Mouse (Mus musculus) heart, embryonic 14.5 days (tissue): ENCODE results near the gene Tuba4a. TPM values are rescaled to one million over a fixed set of nuclear protein-coding genes. Genes with fewer than 3 reads are reported as not detected.
A peak's percentile ranks its signal among the peaks of the same experiment; 100 is the strongest.
"Not testable (repeated sequence)": the region's sequence is repeated elsewhere in the genome, so short reads cannot be mapped to it uniquely, and the experiment has no call there.

Source experiments
- ATAC-seq: fragments of 200-750 bp; cut with Nextera tagmentation; 2 replicates; pipeline ENCODE4 v1.8.0; 2017; ENCODE audit warnings: low read depth, moderate TSS enrichment; ENCODE audit not compliant: insufficient number of reproducible peaks, insufficient read depth, low FRiP score
- H3K27ac ChIP-seq, 2 experiments: fragments of 200-500 bp in 1 of 2; fragments of 300-500 bp in 1 of 2; sonication (generic) in 1 of 2; replicated peaks in 1 of 2; 2 replicates each; pipeline ENCODE4 v1.5.1; 2012 to 2014; ENCODE audit warnings: low read depth in 2 of 2, low read length in 2 of 2, control low read depth in 1 of 2, mild to moderate bottlenecking in 1 of 2, mixed read lengths in 1 of 2; ENCODE audit not compliant: control insufficient read depth in 1 of 2, insufficient read depth in 1 of 2
- H3K27me3 ChIP-seq: fragments of 300-500 bp; sonication (generic); 2 replicates; pipeline ENCODE4 v1.6.1; 2014; ENCODE audit warnings: mild to moderate bottlenecking, low read length, control low read depth; ENCODE audit not compliant: control insufficient read depth, insufficient read depth
- H3K36me3 ChIP-seq: fragments of 300-500 bp; sonication (generic); 2 replicates; pipeline ENCODE4 v1.6.1; 2014; ENCODE audit warnings: mild to moderate bottlenecking, control low read depth, low read length, mixed read lengths; ENCODE audit not compliant: control insufficient read depth, insufficient read depth
- H3K4me1 ChIP-seq, 2 experiments: fragments of 200-500 bp in 1 of 2; fragments of 300-500 bp in 1 of 2; sonication (generic) in 1 of 2; 2 replicates each; pipeline ENCODE4 v1.6.1; 2012 to 2014; ENCODE audit warnings: low read length in 2 of 2, control low read depth in 1 of 2, mixed read lengths in 1 of 2; ENCODE audit not compliant: control insufficient read depth in 2 of 2, insufficient read depth in 2 of 2
- H3K4me2 ChIP-seq: fragments of 300-500 bp; sonication (generic); 2 replicates; pipeline ENCODE4 v1.6.1; 2014; ENCODE audit warnings: mild to moderate bottlenecking, low read length
- H3K4me3 ChIP-seq, 2 experiments: fragments of 200-500 bp in 1 of 2; fragments of 300-500 bp in 1 of 2; sonication (generic) in 1 of 2; 2 replicates each; pipeline ENCODE4 v1.5.1; 2012 to 2014; ENCODE audit warnings: low read length in 2 of 2, mild to moderate bottlenecking in 2 of 2, control low read depth in 1 of 2, low read depth in 1 of 2, moderate library complexity in 1 of 2; ENCODE audit not compliant: control insufficient read depth in 1 of 2, insufficient read depth in 1 of 2
- H3K9ac ChIP-seq: fragments of 300-500 bp; sonication (generic); 2 replicates; pipeline ENCODE4 v1.6.1; 2014; ENCODE audit warnings: mild to moderate bottlenecking, low read length
- H3K9me3 ChIP-seq: fragments of 300-500 bp; sonication (generic); 2 replicates; pipeline ENCODE4 v1.6.1; 2016; ENCODE audit warnings: low read length, control low read depth; ENCODE audit not compliant: control insufficient read depth
- WGBS: fragments of 180-500 bp; shearing (Covaris S2); extraction: QIAGEN DNeasy Blood & Tissue Kit; methylation state at CpG from one replicate; pipeline ENCODE4 v1.1.7; 2014; 5-methylcytosine and 5-hydroxymethylcytosine counted together
- polyA plus RNA-seq: library from polyadenylated mRNA; unstranded; fragments of >200 nt; fragmentation: Nextera tagmentation; extraction: Ambion mirVana; gene quantifications from 2 replicates; pipeline ENCODE4 v1.2.1, GENCODE M21; 2014

The Tuba4a gene
- polyA plus RNA-seq, 1 experiment from 2014 or later: 24.6 TPM

DNA sequence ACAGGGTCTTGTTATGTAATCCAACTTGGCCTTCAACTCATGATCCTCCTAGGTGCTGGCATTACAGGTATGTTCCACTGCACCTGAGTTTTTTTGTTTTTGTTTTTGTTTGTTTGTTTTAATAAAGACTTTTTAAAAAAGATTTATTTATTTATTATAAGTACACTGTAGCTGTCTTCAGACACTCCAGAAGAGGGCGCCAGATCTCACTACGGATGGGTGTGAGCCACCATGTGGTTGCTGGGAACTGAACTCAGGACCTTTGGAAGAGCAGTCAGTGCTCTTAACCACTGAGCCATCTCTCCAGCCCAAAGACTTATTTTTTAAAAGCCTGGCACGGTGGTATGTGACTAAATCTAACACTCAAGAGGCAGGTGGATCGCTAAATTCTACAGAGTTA lies 12.8 kb upstream of the Tuba4a start:
- not testable (repeated sequence) for ATAC-seq, H3K9ac ChIP-seq, H3K27ac ChIP-seq, H3K4me2 ChIP-seq, H3K36me3 ChIP-seq, H3K4me3 ChIP-seq, H3K9me3 ChIP-seq, H3K27me3 ChIP-seq
- WGBS: 58% methylated on average over 4 of the region's 4 CpGs
- H3K4me1 ChIP-seq: peaks cover 13 to 23% of the 10 kb centered on the region in 2 experiments

DNA sequence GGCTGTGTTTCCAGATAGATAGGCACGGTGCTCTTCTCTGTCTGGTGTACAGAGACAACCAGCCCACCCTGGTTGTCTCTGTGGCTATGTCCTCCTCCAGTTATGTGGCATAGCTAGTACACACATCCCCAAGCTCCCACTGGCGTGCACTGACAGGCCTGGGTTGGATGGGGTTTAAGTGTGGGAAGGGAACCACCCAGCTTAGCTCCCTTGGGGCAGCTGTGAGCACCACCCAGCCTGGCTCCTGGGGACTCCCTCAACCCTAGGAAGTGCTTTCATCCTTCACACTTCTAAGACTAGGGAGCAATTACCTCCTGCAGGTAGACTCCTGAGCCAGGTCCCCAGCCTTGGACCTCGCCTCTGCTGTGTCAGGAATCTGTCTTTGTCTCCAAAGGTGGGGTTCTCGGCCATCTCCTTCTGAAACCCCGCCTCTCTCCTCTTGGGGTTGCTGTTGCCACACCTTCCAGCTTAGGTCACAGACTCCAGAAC lies 12.0 kb upstream of the Tuba4a start, which contains the start of gene A630095N17Rik:
Gene A630095N17Rik (minus strand): TSS at position 439 of the 489 bp plus-strand sequence.
- Histone ChIP-seq H3K9ac (no peak within 1 kb of the TSS), H3K27ac (no peak within 1 kb of the TSS), H3K4me1 (peaks cover 8 to 20% of the 10 kb centered on the region in 2 experiments), H3K4me3 (no peak within 1 kb of the TSS), H3K36me3 (no peaks in the 10 kb centered on the region), H3K4me2 (no peak within 1 kb of the TSS), H3K9me3 (no peaks in the 10 kb centered on the region), H3K27me3 (no peaks in the 10 kb centered on the region)
- WGBS: 59% methylated on average over 5 of the region's 5 CpGs
- ATAC-seq: no peak

DNA sequence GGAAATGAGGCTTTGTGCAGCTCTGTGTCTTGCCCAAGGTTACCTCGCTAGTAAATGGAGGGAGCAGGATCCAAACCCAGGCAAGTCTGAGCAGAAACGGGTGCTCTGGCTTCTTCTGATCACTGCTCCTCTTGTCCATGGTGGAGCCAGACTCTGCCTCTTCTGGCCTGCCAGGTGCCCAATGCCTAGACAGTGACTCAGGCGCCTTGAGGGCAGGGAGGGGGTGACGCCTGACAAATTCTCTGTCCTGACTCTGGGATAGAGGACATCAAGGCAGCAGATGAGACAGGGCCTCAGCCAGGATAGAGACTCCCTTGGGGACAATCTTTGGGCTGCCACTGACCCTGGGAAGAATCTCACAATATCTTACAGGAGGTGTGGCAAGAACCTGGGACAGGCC lies 11.6 kb upstream of the Tuba4a start:
- Histone ChIP-seq H3K27ac (no peak overlapping the region), H3K9me3 (no peaks in the 10 kb centered on the region), H3K9ac (no peak overlapping the region), H3K4me3 (no peak overlapping the region), H3K36me3 (no peaks in the 10 kb centered on the region), H3K27me3 (no peaks in the 10 kb centered on the region), H3K4me1 (peaks cover 8 to 20% of the 10 kb centered on the region in 2 experiments), H3K4me2 (no peak overlapping the region)
- WGBS: 61% methylated on average over 4 of the region's 4 CpGs
- no peak for ATAC-seq

DNA sequence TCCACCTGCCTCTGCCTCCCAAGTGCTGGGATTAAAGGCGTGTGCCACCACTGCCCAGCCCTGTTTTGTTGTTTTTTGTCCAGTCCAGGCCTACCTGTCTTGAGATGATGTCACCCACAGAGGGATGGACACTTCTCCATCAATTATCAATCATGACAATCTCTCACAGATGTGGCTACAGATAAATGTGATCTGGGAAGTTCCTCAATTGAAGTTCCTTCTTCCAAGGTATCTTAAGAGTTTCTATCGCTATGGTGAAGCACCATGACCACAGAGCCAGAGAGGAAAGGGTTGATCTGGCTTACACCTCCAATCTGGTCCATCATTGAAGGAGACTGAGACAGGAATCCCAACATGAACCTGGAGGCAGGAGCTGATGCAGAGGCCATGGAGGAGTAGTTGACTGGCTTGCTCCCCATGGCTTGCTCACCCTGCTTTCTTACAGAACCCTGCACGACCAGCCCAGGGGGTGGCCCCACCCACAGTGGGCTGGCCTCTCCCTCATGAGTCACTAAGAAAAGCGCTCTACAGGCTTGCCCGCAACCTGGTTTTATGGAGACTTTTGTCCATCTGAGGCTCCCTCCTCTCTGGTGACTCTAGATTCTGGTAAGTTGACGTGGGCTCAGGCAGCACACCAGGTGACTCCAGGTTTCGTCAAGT lies 10.8 kb upstream of the Tuba4a start:
- 70% methylated on average over 7 of the region's 7 CpGs for WGBS
- no peak overlapping the region for H3K27ac ChIP-seq
- H3K9ac ChIP-seq: no peak overlapping the region
- no peaks in the 10 kb centered on the region for H3K36me3 ChIP-seq
- H3K27me3 ChIP-seq: no peaks in the 10 kb centered on the region
- H3K4me1 ChIP-seq: peaks cover 6 to 14% of the 10 kb centered on the region in 2 experiments
- H3K4me3 ChIP-seq: no peak overlapping the region
- H3K4me2 ChIP-seq: no peak overlapping the region
- no peaks in the 10 kb centered on the region for H3K9me3 ChIP-seq
- ATAC-seq: no peak

DNA sequence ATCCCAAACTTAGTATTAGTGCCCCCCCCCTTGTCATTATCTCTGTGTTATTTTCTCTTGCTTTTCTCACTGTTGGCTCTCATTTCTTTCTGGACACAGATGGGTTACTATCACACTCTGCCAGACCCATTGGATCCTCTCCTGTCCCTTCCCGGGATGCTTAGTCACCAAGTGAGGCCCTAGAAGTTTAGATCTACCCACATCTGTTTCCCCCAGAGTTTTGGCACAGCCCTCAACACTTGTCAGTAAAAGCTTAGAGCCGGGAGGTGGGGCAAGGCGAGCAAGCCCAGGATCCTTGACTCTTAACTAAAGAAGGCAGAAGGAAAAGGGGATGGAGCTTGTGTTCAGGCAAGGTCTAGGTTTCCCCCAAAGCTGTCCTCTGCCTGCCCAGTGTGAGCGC lies 9.5 kb upstream of the Tuba4a start:
- 56% methylated on average over 4 of the region's 4 CpGs for whole genome bisulfite sequencing
- H3K4me1 ChIP-seq: peaks cover 3% of the 10 kb centered on the region in 2 experiments; a peak in 2 of 4 replicates
- no peak overlapping the region for H3K4me3 ChIP-seq
- no peak overlapping the region for H3K9ac ChIP-seq
- H3K27ac ChIP-seq: no peak overlapping the region
- no peak overlapping the region for H3K4me2 ChIP-seq
- H3K36me3 ChIP-seq: no peaks in the 10 kb centered on the region
- H3K9me3 ChIP-seq: no peaks in the 10 kb centered on the region
- no peaks in the 10 kb centered on the region for H3K27me3 ChIP-seq
- no peak for ATAC-seq

DNA sequence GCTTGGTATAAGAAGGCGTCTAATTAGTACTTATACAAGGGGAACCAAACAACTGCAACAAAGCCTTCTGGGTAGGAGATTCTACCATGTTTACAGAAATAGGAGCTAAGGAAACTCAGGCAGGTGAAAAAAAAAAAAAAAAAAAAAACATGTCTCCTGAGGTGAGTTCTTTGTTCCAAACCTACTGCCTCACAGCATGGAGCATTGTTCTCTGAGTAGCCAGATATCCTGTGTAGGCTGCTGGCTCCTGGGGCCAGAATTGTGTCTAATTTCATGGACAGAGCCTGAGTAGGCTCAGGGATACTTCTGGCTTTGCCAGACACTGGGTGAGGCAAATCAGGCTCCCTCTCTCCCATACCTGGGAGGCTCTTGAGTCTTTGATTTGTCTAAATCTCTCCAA lies 8.0 kb upstream of the Tuba4a start:
- Histone ChIP-seq H3K4me1 (peaks cover 3% of the 10 kb centered on the region in 2 experiments; a peak in 2 of 4 replicates), H3K4me2 (no peak overlapping the region), H3K36me3 (no peaks in the 10 kb centered on the region), H3K27ac (peak overlapping the region in 1 of 2 experiments; percentile 57; a peak in 2 of 4 replicates), H3K9me3 (no peaks in the 10 kb centered on the region), H3K27me3 (no peaks in the 10 kb centered on the region), H3K9ac (no peak overlapping the region), H3K4me3 (no peak overlapping the region)
- ATAC-seq: no peak
- WGBS: 61% methylated on average over 1 of the region's 1 CpGs

DNA sequence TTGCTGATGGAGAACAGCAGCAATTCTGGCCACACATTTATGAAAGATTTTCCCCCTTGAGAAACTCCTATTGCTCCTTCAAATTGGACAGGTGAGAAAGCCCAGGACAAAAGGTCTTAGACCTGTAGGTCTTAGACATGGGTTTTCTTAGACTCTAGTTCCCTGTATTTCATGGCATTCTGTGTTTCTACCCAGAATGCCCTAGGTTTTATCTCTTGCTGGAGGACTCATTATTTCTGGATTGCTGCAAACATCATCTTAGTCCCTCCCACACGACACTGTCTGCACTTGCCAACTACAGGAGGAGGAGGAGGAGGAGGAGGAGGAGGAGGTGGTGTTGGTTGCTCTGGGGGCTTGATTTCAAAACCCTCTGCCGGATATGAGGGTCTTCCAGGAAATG lies 6.5 kb upstream of the Tuba4a start:
- Histone ChIP-seq H3K27me3 (peaks cover 6% of the 10 kb centered on the region), H3K9ac (no peak overlapping the region), H3K27ac (no peak overlapping the region), H3K9me3 (no peaks in the 10 kb centered on the region), H3K4me3 (no peak overlapping the region), H3K4me2 (no peak overlapping the region), H3K4me1 (peaks cover 3% of the 10 kb centered on the region in 2 experiments; a peak in 2 of 4 replicates), H3K36me3 (no peaks in the 10 kb centered on the region)
- 51% methylated on average over 2 of the region's 2 CpGs for WGBS
- ATAC-seq: no peak

DNA sequence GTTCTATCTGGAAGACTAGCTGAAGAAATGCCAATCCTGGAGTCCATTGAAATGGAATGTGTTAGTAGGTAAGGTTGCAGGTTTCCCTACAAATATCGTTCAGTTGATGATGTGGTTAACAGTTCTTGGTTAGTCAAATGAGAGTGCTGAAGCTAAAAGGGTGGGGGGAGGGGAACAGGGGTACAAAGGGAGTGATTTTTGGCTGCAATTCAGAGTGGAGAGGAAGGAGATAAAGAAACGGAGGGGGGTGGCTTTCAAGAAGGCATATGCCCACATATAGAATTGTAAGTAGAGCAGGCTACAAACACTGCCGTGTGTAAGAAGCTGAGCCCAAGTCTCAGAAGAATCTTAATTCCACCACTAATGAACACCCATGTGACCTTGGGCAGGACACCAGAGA lies 5.8 kb upstream of the Tuba4a start:
- Histone ChIP-seq H3K27ac (no peak overlapping the region), H3K9ac (no peak overlapping the region), H3K4me3 (no peak overlapping the region), H3K9me3 (no peaks in the 10 kb centered on the region), H3K27me3 (peaks cover 12% of the 10 kb centered on the region), H3K4me1 (peaks cover 3% of the 10 kb centered on the region in 2 experiments; a peak in 2 of 4 replicates), H3K36me3 (no peaks in the 10 kb centered on the region), H3K4me2 (no peak overlapping the region)
- 33% methylated on average over 3 of the region's 3 CpGs for WGBS
- ATAC-seq: no peak
